Mouse (Mus musculus) embryonic fibroblast, embryonic 13.5 days (primary cell): ENCODE data around the gene Acat3.

Experiments
- CTCF ChIP-seq: IDR thresholded peaks from 2 replicates; pipeline ENCODE4 v1.5.1; 2011; ENCODE audit warnings: mild to moderate bottlenecking, control low read depth, low read length, moderate library complexity, borderline replicate concordance; ENCODE audit not compliant: insufficient read depth
- POLR2A ChIP-seq: IDR thresholded peaks from 2 replicates; pipeline ENCODE4 v1.6.1; 2011; ENCODE audit warnings: low read depth, mild to moderate bottlenecking, control low read depth, low read length, moderate library complexity

DNA sequence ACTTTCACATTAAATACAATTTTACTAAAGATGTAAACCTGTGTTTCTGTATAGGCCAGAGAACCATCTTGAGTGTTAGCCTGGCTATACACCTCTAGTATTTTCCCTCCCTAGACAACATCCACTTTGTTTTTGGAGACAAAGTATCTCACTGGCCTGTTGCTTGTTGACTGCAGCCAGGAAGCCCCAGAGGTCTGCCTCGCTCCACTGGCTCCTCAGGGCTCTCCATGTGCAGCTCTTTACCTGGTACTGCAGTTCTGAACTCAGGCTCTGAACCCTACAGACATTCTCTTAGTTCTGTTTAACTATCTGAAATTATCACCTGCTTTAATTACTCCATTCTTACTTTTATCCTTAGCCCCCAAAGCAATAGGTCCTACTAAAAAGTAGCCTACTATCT, 38.1 kb upstream of the Acat3 start:
- TF ChIP-seq POLR2A (no peak), CTCF (no peak)
